Mouse (Mus musculus) intestine, embryonic 14.5 days (tissue): ENCODE data around the gene Zfpm1. TPM values are rescaled to one million over a fixed set of nuclear protein-coding genes. Genes with fewer than 3 reads are reported as not detected.

ENCODE experiments used
- ATAC-seq: fragments of 200-750 bp; cut with Nextera tagmentation; replicated peaks from 2 replicates; pipeline ENCODE4 v1.8.0; 2017; ENCODE audit warnings: low read depth, moderate number of reproducible peaks, moderate TSS enrichment, moderate library complexity; ENCODE audit not compliant: low FRiP score, low TSS enrichment
- DNase-seq: peaks from one replicate; pipeline ENCODE4 v3.0.0-alpha.2; 2018; ENCODE audit warnings: low spot score
- H3K27ac ChIP-seq: fragments of 300-500 bp; sonication (generic); 2 replicates; pipeline ENCODE4 v1.5.1; 2014; ENCODE audit warnings: low read depth, mild to moderate bottlenecking, control low read depth
- H3K27me3 ChIP-seq: fragments of 300-500 bp; sonication (generic); replicated peaks from 2 replicates; pipeline ENCODE4 v1.6.1; 2014; ENCODE audit warnings: low read length, control low read depth; ENCODE audit not compliant: control insufficient read depth, insufficient read depth
- H3K36me3 ChIP-seq: fragments of 300-500 bp; sonication (generic); 2 replicates; pipeline ENCODE4 v1.6.1; 2014; ENCODE audit warnings: low read length, control low read depth; ENCODE audit not compliant: control insufficient read depth, insufficient read depth
- H3K4me1 ChIP-seq: fragments of 300-500 bp; sonication (generic); replicated peaks from 2 replicates; pipeline ENCODE4 v1.6.1; 2014; ENCODE audit warnings: low read length, control low read depth, mixed read lengths; ENCODE audit not compliant: control insufficient read depth, insufficient read depth
- H3K4me2 ChIP-seq: fragments of 300-500 bp; sonication (generic); 2 replicates; pipeline ENCODE4 v1.6.1; 2014; ENCODE audit warnings: low read length
- H3K4me3 ChIP-seq: fragments of 300-500 bp; sonication (generic); 2 replicates; pipeline ENCODE4 v1.5.1; 2014; ENCODE audit warnings: low read depth, low read length, control low read depth, mixed read lengths
- H3K9ac ChIP-seq: fragments of 300-500 bp; sonication (generic); 2 replicates; pipeline ENCODE4 v1.6.1; 2014; ENCODE audit warnings: mild to moderate bottlenecking, low read length
- H3K9me3 ChIP-seq: fragments of 300-500 bp; sonication (generic); 2 replicates; pipeline ENCODE4 v1.6.1; 2016; ENCODE audit warnings: low read length, control low read depth; ENCODE audit not compliant: control insufficient read depth
- WGBS: fragments of 180-500 bp; shearing (Covaris S2); extraction: QIAGEN DNeasy Blood & Tissue Kit; methylation state at CpG from one replicate; pipeline ENCODE4 v1.1.7; 2014; 5-methylcytosine and 5-hydroxymethylcytosine counted together
- polyA plus RNA-seq: library from polyadenylated mRNA; unstranded; fragments of >200 nt; fragmentation: Nextera tagmentation; extraction: Ambion mirVana; gene quantifications from 2 replicates; pipeline ENCODE4 v1.2.1, GENCODE M21; 2014

Gene Zfpm1
- polyA plus RNA-seq, 1 experiment from 2014 or later = 6.4 TPM

- no peak overlapping the region for H3K4me2 ChIP-seq
- H3K9ac ChIP-seq = no peak overlapping the region
These were observed 87.7 kb downstream of the Zfpm1 start for GRCm38 (mm10) chr8:122369665-122370064.

GRCm38 (mm10) chr8:122371706-122372105 is 89.8 kb downstream of the Zfpm1 start:
- DNase-seq = no peak
- no peak overlapping the region for H3K9ac ChIP-seq
- no peaks in the 10 kb centered on the region for H3K36me3 ChIP-seq
- H3K27me3 ChIP-seq = no peaks in the 10 kb centered on the region; the same call in 1 of the 2 replicates
- H3K4me1 ChIP-seq = no peaks in the 10 kb centered on the region; the same call in 1 of the 2 replicates
- H3K4me3 ChIP-seq = no peak overlapping the region
- H3K27ac ChIP-seq = no peak overlapping the region
- 70% methylated on average over 6 of the region's 6 CpGs for WGBS
- H3K4me2 ChIP-seq = no peak overlapping the region
- ATAC-seq = no peak
- no peaks in the 10 kb centered on the region for H3K9me3 ChIP-seq

More at GRCm38 (mm10) chr8:122369665-122370064, 87.7 kb downstream of the Zfpm1 start:
- H3K9me3 ChIP-seq = no peaks in the 10 kb centered on the region
- DNase-seq (peak; percentile 80), ATAC-seq (peak; percentile 61; the same call in 1 of the 2 replicates)
- no peaks in the 10 kb centered on the region; the same call in 1 of the 2 replicates for H3K27me3 ChIP-seq
- WGBS = 7% methylated on average over 9 of the region's 9 CpGs
- H3K27ac ChIP-seq = no peak overlapping the region
- H3K4me1 ChIP-seq = no peaks in the 10 kb centered on the region; the same call in 1 of the 2 replicates
- no peaks in the 10 kb centered on the region for H3K36me3 ChIP-seq
- H3K4me3 ChIP-seq = no peak overlapping the region

- no peak for ATAC-seq
- H3K9ac ChIP-seq = no peak overlapping the region
- H3K4me3 ChIP-seq = no peak overlapping the region
- peak overlapping the region; percentile 83; the same call in 1 of the 2 replicates for H3K4me2 ChIP-seq
- H3K27me3 ChIP-seq = no peaks in the 10 kb centered on the region
- peaks cover 11% of the 10 kb centered on the region for H3K4me1 ChIP-seq
- no peak for DNase-seq
- H3K27ac ChIP-seq = no peak overlapping the region
- 90% methylated on average over 7 of the region's 7 CpGs for WGBS
- H3K9me3 ChIP-seq = no peaks in the 10 kb centered on the region
- H3K36me3 ChIP-seq = peaks cover 10% of the 10 kb centered on the region
These were observed 93.4 kb downstream of the Zfpm1 start for GRCm38 (mm10) chr8:122375320-122375719.

GRCm38 (mm10) chr8:122375751-122376364 is 93.9 kb downstream of the Zfpm1 start:
- WGBS = 24% methylated on average over 13 of the region's 13 CpGs
- H3K27me3 ChIP-seq = no peaks in the 10 kb centered on the region
- H3K27ac ChIP-seq = peak overlapping the region; percentile 92
- peak; percentile 30 for ATAC-seq
- no peaks in the 10 kb centered on the region for H3K9me3 ChIP-seq
- H3K4me1 ChIP-seq = peaks cover 11% of the 10 kb centered on the region
- H3K4me2 ChIP-seq = peak overlapping the region; percentile 83
- peaks cover 14% of the 10 kb centered on the region for H3K36me3 ChIP-seq
- DNase-seq = no peak
- peak overlapping the region; percentile 92 for H3K4me3 ChIP-seq
- peak overlapping the region; percentile 25; the same call in 1 of the 2 replicates for H3K9ac ChIP-seq

GRCm38 (mm10) chr8:122376365-122377231 is 94.7 kb downstream of the Zfpm1 start, which contains the start of gene Zc3h18:
TSS of gene Zc3h18 (plus strand) at chr8:122376609.
- under 1% methylated on average over 95 of the region's 107 CpGs for WGBS
- Histone ChIP-seq H3K27me3 (no peaks in the 10 kb centered on the region), H3K4me2 (peak within 1 kb of the TSS; percentile 83), H3K9ac (peak within 1 kb of the TSS; percentile 89), H3K4me3 (peak within 1 kb of the TSS; percentile 92), H3K4me1 (peaks cover 11% of the 10 kb centered on the region), H3K27ac (peak within 1 kb of the TSS; percentile 92), H3K36me3 (peaks cover 18% of the 10 kb centered on the region), H3K9me3 (no peaks in the 10 kb centered on the region)
- ATAC-seq = peak; percentile 89
- peak; percentile 98 for DNase-seq

GRCm38 (mm10) chr8:122383039-122383438 is 101.1 kb downstream of the Zfpm1 start:
- DNase-seq (no peak), ATAC-seq (no peak)
- 64% methylated on average over 4 of the region's 4 CpGs for WGBS
- Histone ChIP-seq H3K27ac (no peak overlapping the region), H3K4me3 (no peak overlapping the region), H3K4me2 (no peak overlapping the region), H3K27me3 (no peaks in the 10 kb centered on the region), H3K9ac (no peak overlapping the region), H3K4me1 (peaks cover 4% of the 10 kb centered on the region; the same call in 1 of the 2 replicates), H3K9me3 (no peaks in the 10 kb centered on the region), H3K36me3 (peaks cover 69% of the 10 kb centered on the region)

Other genes starting within 250 kb of the Zfpm1 start
- not detected in 2 replicates for gene Trhr2, start 78.6 kb downstream of the Zfpm1 start, polyA plus RNA-seq
- 37.0 and 38.6 TPM in 2 replicates for gene Zc3h18, start 94.5 kb downstream of the Zfpm1 start, polyA plus RNA-seq
- not detected in 2 replicates for gene Il17c, start 139.9 kb downstream of the Zfpm1 start, polyA plus RNA-seq
- 297 and 307 TPM in 2 replicates for gene Cyba, start 150.8 kb downstream of the Zfpm1 start, polyA plus RNA-seq
- 52.6 and 60.2 TPM in 2 replicates for gene Mvd, start 161.3 kb downstream of the Zfpm1 start, polyA plus RNA-seq
- gene Snai3, start 178.6 kb downstream of the Zfpm1 start, polyA plus RNA-seq = 1.1 and 1.3 TPM in 2 replicates
- 31.4 and 34.0 TPM in 2 replicates for gene Rnf166, start 193.9 kb downstream of the Zfpm1 start, polyA plus RNA-seq
- 53.8 and 55.0 TPM in 2 replicates for gene Ctu2, start 194.0 kb downstream of the Zfpm1 start, polyA plus RNA-seq